Mouse (Mus musculus) central nervous system, embryonic 14 days (tissue): ENCODE measurements around the gene Gm3055. TPM values are rescaled to one million over a fixed set of nuclear protein-coding genes. Genes with fewer than 3 reads are reported as not detected.

Source experiments
- polyA plus RNA-seq: library from polyadenylated mRNA; depleted of rRNA; stranded (reverse); fragments of >200 nt; gene quantifications from 2 replicates; pipeline ENCODE4 v1.2.3, GENCODE M21; 2012; rRNA removed

Gm3055 gene
- 12.5 and 12.8 TPM in 2 replicates for polyA plus RNA-seq

GRCm38 (mm10) chr10:81770506-81771403, at the start of gene Gm3055:
Gene Gm3055 (minus strand): TSS chr10:81771161.

GRCm38 (mm10) chr10:81811899-81812298, 40.9 kb upstream of the Gm3055 start, which contains the start of gene Gm4767:
Gene Gm4767 (plus strand): TSS chr10:81812186.

GRCm38 (mm10) chr10:81704531-81705301, 66.2 kb downstream of the Gm3055 start, which contains the start of gene Zfp433:
Gene Zfp433 (plus strand): TSS chr10:81704825.

Other genes starting within 250 kb of the Gm3055 start
- 0.84 and 1.1 TPM in 2 replicates for gene Gna15, start 246.9 kb downstream of the Gm3055 start, polyA plus RNA-seq
- gene Gna11, start 226.0 kb downstream of the Gm3055 start, polyA plus RNA-seq: 94.4 and 98.2 TPM in 2 replicates
- gene Aes, start 211.7 kb downstream of the Gm3055 start, polyA plus RNA-seq: 534 and 542 TPM in 2 replicates
- gene Tle2, start 196.6 kb downstream of the Gm3055 start, polyA plus RNA-seq: 102 and 134 TPM in 2 replicates
- 5.5 and 10.4 TPM in 2 replicates for gene Tle6, start 170.1 kb downstream of the Gm3055 start, polyA plus RNA-seq
- 5.9 and 7.4 TPM in 2 replicates for gene BC025920, start 164.9 kb downstream of the Gm3055 start, polyA plus RNA-seq
- gene Sirt6, start 143.4 kb downstream of the Gm3055 start, polyA plus RNA-seq: 76.7 and 79.5 TPM in 2 replicates
- gene Ankrd24, start 142.6 kb downstream of the Gm3055 start, polyA plus RNA-seq: 70.6 and 82.1 TPM in 2 replicates
- 3.0 and 3.1 TPM in 2 replicates for gene Gm10778, start 122.1 kb downstream of the Gm3055 start, polyA plus RNA-seq
- 7.9 and 8.2 TPM in 2 replicates for gene Zfp433, start 66.3 kb downstream of the Gm3055 start, polyA plus RNA-seq
- gene Gm4767, start 41.0 kb upstream of the Gm3055 start, polyA plus RNA-seq: 0.52 and 0.55 TPM in 2 replicates
- 7.6 and 8.0 TPM in 2 replicates for gene Gm32687, start 92.8 kb upstream of the Gm3055 start, polyA plus RNA-seq
- gene Zfp781, start 159.3 kb upstream of the Gm3055 start, polyA plus RNA-seq: 2.9 and 3.7 TPM in 2 replicates